ENCODE assay signal across 8 mouse cellular contexts in genomic region chr11:50211322-50212059, GRCm38 (mm10). TPM values are rescaled to one million over a fixed set of nuclear protein-coding genes. Genes with fewer than 3 reads are reported as not detected.
A peak's percentile ranks its signal among the peaks of the same experiment; 100 is the strongest.
DNase-seq lines count a peak whose midpoint lies in the region; ATAC-seq and TF ChIP-seq lines count a peak whose summit lies in the region.

No protein-coding gene starts in this region.

- H3K27me3 ChIP-seq in heart, embryonic 10.5 days (ENCODE audit: insufficient read depth, poor library complexity, severe bottlenecking) = no peaks in the 10 kb centered on the region
- no peaks in the 10 kb centered on the region for H3K27me3 ChIP-seq in E14TG2a.4 (ENCODE audit: insufficient read depth, low read length)
- no peaks in the 10 kb centered on the region for H3K27me3 ChIP-seq in forebrain, embryonic 16.5 days (replicated peaks; ENCODE audit: control insufficient read depth, insufficient read depth, low read length)
- H3K27me3 ChIP-seq in liver, postnatal 0 days (ENCODE audit: insufficient read depth, low read length) = no peaks in the 10 kb centered on the region

- no peak for TF ChIP-seq EP300 in liver, postnatal 0 days (IDR thresholded peaks at IDR 0.05; ENCODE audit: low read depth)

- 87% methylated on average over 3 of the region's 3 CpGs for WGBS in heart, embryonic 10.5 days
- WGBS in forebrain, embryonic 16.5 days = 95% methylated on average over 3 of the region's 3 CpGs
- 93% methylated on average over 3 of the region's 3 CpGs for WGBS in liver, postnatal 0 days (ENCODE audit: insufficient replicate concordance)

- no peaks in the 10 kb centered on the region for H3K9me3 ChIP-seq in heart, embryonic 10.5 days
- no peaks in the 10 kb centered on the region for H3K9me3 ChIP-seq in E14TG2a.4 (ENCODE audit: low read length)
- no peaks in the 10 kb centered on the region for H3K9me3 ChIP-seq in forebrain, embryonic 16.5 days (ENCODE audit: control insufficient read depth, low read length)
- H3K9me3 ChIP-seq in liver, postnatal 0 days (ENCODE audit: low read length) = no peaks in the 10 kb centered on the region

- no peak overlapping the region for H3K9ac ChIP-seq in forebrain, embryonic 16.5 days (replicated peaks; ENCODE audit: low read depth, low read length)
- H3K9ac ChIP-seq in liver, postnatal 0 days (replicated peaks) = peak overlapping the region; percentile 97; the same call in 1 of the 2 replicates

- peaks cover 23% of the 10 kb centered on the region for H3K36me3 ChIP-seq in heart, embryonic 10.5 days
- peaks cover 27% of the 10 kb centered on the region for H3K36me3 ChIP-seq in E14TG2a.4 (ENCODE audit: insufficient read depth, low read length)
- H3K36me3 ChIP-seq in forebrain, embryonic 16.5 days (ENCODE audit: control insufficient read depth, insufficient read depth) = peaks cover 5% of the 10 kb centered on the region; the same call in 1 of the 2 replicates
- peaks cover 22% of the 10 kb centered on the region for H3K36me3 ChIP-seq in liver, postnatal 0 days (replicated peaks; ENCODE audit: insufficient read depth, low read length)

- peak overlapping the region; percentile 96 for H3K4me3 ChIP-seq in heart, embryonic 10.5 days
- H3K4me3 ChIP-seq in E14TG2a.4 (replicated peaks; ENCODE audit: low read length) = peak overlapping the region; percentile 97
- H3K4me3 ChIP-seq in forebrain, embryonic 16.5 days (replicated peaks; ENCODE audit: low read length) = peak overlapping the region; percentile 94; the same call in 1 of the 2 replicates
- peak overlapping the region; percentile 87 for H3K4me3 ChIP-seq in liver, postnatal 0 days (ENCODE audit: low read depth, low read length)

- TF ChIP-seq CTCF in E14TG2a.4 (conservative IDR thresholded peaks at IDR 0.05; ENCODE audit: low read length) = no peak
- TF ChIP-seq CTCF in liver, postnatal 0 days (IDR thresholded peaks at IDR 0.05; ENCODE audit: low read depth) = no peak

- H3K4me1 ChIP-seq in heart, embryonic 10.5 days = peaks cover 40% of the 10 kb centered on the region
- H3K4me1 ChIP-seq in E14TG2a.4 (replicated peaks; ENCODE audit: low read depth, low read length) = peaks cover 78% of the 10 kb centered on the region
- H3K4me1 ChIP-seq in forebrain, embryonic 16.5 days (replicated peaks; ENCODE audit: control insufficient read depth, insufficient read depth, low read length) = peaks cover 22% of the 10 kb centered on the region
- H3K4me1 ChIP-seq in liver, postnatal 0 days (ENCODE audit: insufficient read depth) = peaks cover 43% of the 10 kb centered on the region

- DNase-seq in heart, embryonic 10.5 days (ENCODE audit: low spot score) = no peak
- DNase-seq in heart, adult 9 months (ENCODE audit: low spot score in 2 of 2) = no peak
- no peak for DNase-seq in liver, postnatal 0 days
- no peak for DNase-seq in left cerebral cortex, adult 9 months (ENCODE audit: low spot score in 2 of 2)
- DNase-seq in ovary, adult 18-20 months (ENCODE audit: low spot score) = no peak
- DNase-seq in left cerebral cortex, adult 18-20 months (ENCODE audit: low spot score in 2 of 2) = no peak

- peak overlapping the region; percentile 99 for H3K27ac ChIP-seq in heart, embryonic 10.5 days
- no peak overlapping the region for H3K27ac ChIP-seq in forebrain, embryonic 16.5 days (ENCODE audit: low read length)
- peak overlapping the region; percentile 99 for H3K27ac ChIP-seq in liver, postnatal 0 days (ENCODE audit: low read depth)

- H3K4me2 ChIP-seq in forebrain, embryonic 16.5 days (ENCODE audit: low read length) = peak overlapping the region; percentile 58
- peak overlapping the region; percentile 70 for H3K4me2 ChIP-seq in liver, postnatal 0 days (ENCODE audit: low read depth, low read length)

- ATAC-seq in forebrain, embryonic 16.5 days = no peak
- no peak for ATAC-seq in liver, postnatal 0 days

RNA-seq across cellular contexts. Expression of gene Mgat4b, which starts 0.8 kb away (rescaled TPM):
- polyA plus RNA-seq in heart, embryonic 10.5 days (2016; fragmentation: Nextera tagmentation; extraction: Ambion mirVana) = 17.3 and 20.1 TPM in 2 replicates
- polyA plus RNA-seq in forebrain, embryonic 16.5 days (2015; fragmentation: Nextera tagmentation; extraction: Ambion mirVana) = 30.6 and 33.5 TPM in 2 replicates
- polyA plus RNA-seq in liver, postnatal 0 days (2015; fragmentation: Nextera tagmentation; extraction: Ambion mirVana) = 17.2 and 18.6 TPM in 2 replicates
- total RNA-seq in left cerebral cortex, adult 18-20 months (2021) = 10 to 100 TPM; 65.8 to 72.0 TPM

RNA-seq across cellular contexts. Expression of gene Sqstm1, which starts 0.9 kb away (rescaled TPM):
- 193 TPM in 2 replicates for polyA plus RNA-seq in heart, embryonic 10.5 days (2016; fragmentation: Nextera tagmentation; extraction: Ambion mirVana)
- polyA plus RNA-seq in forebrain, embryonic 16.5 days (2015; fragmentation: Nextera tagmentation; extraction: Ambion mirVana) = 305 and 322 TPM in 2 replicates
- 154 and 172 TPM in 2 replicates for polyA plus RNA-seq in liver, postnatal 0 days (2015; fragmentation: Nextera tagmentation; extraction: Ambion mirVana)
- total RNA-seq in left cerebral cortex, adult 18-20 months (2021) = 100 to 1,000 TPM; 492 to 540 TPM

RNA-seq across cellular contexts. Expression of gene Ltc4s, which starts 26.9 kb away (rescaled TPM):
- polyA plus RNA-seq in heart, embryonic 10.5 days (2016; fragmentation: Nextera tagmentation; extraction: Ambion mirVana) = 0.42 and 0.60 TPM in 2 replicates
- 1.6 TPM in 2 replicates for polyA plus RNA-seq in forebrain, embryonic 16.5 days (2015; fragmentation: Nextera tagmentation; extraction: Ambion mirVana)
- polyA plus RNA-seq in liver, postnatal 0 days (2015; fragmentation: Nextera tagmentation; extraction: Ambion mirVana) = 0.68 and 0.89 TPM in 2 replicates
- total RNA-seq in left cerebral cortex, adult 18-20 months (2021) = 1 to 10 TPM; 6.1 to 7.0 TPM

RNA-seq across cellular contexts. Expression of gene Mrnip, which starts 37.2 kb away (rescaled TPM):
- polyA plus RNA-seq in heart, embryonic 10.5 days (2016; fragmentation: Nextera tagmentation; extraction: Ambion mirVana) = 15.6 and 21.7 TPM in 2 replicates
- polyA plus RNA-seq in forebrain, embryonic 16.5 days (2015; fragmentation: Nextera tagmentation; extraction: Ambion mirVana) = 28.4 and 33.7 TPM in 2 replicates
- polyA plus RNA-seq in liver, postnatal 0 days (2015; fragmentation: Nextera tagmentation; extraction: Ambion mirVana) = 5.0 and 5.1 TPM in 2 replicates
- total RNA-seq in left cerebral cortex, adult 18-20 months (2021) = 10 to 100 TPM; 11.5 to 13.9 TPM
